Mouse (Mus musculus) kidney, adult 2 months (tissue): Measurements from ENCODE around the gene Slc4a7. TPM values are rescaled to one million over a fixed set of nuclear protein-coding genes. Genes with fewer than 3 reads are reported as not detected.

ENCODE experiments used
- DNase-seq: peaks from one replicate; pipeline ENCODE4 v3.0.0; 2021
- H3K27ac ChIP-seq: fragments of 200-500 bp; 2 replicates; pipeline ENCODE4 v1.5.1; 2012; ENCODE audit warnings: low read depth, low read length, control low read depth, inconsistent platforms; ENCODE audit not compliant: insufficient read depth
- H3K27me3 ChIP-seq: fragments of 200-500 bp; replicated peaks from 2 replicates; pipeline ENCODE4 v1.6.1; 2012; ENCODE audit warnings: mild to moderate bottlenecking, moderate library complexity, low read length, inconsistent platforms; ENCODE audit not compliant: control insufficient read depth, insufficient read depth
- H3K36me3 ChIP-seq: fragments of 200-500 bp; 2 replicates; pipeline ENCODE4 v1.6.1; 2012; ENCODE audit warnings: mild to moderate bottlenecking, moderate library complexity, low read length, inconsistent platforms; ENCODE audit not compliant: control insufficient read depth, insufficient read depth
- H3K4me1 ChIP-seq: fragments of 200-500 bp; 2 replicates; pipeline ENCODE4 v1.6.1; 2011; ENCODE audit warnings: low read length; ENCODE audit not compliant: control insufficient read depth, insufficient read depth
- H3K4me3 ChIP-seq: fragments of 200-500 bp; 2 replicates; pipeline ENCODE4 v1.5.1; 2011; ENCODE audit warnings: mild to moderate bottlenecking, low read depth, low read length, control low read depth; ENCODE audit not compliant: insufficient read depth
- CTCF ChIP-seq: fragments of 200-500 bp; conservative IDR thresholded peaks from 2 replicates; pipeline ENCODE4 v1.5.1; 2011; ENCODE audit warnings: low read depth, mild to moderate bottlenecking, control low read depth, low read length, moderate library complexity, mixed read lengths; ENCODE audit not compliant: insufficient read depth, insufficient read length
- POLR2A ChIP-seq: fragments of 200-500 bp; IDR thresholded peaks from one replicate; pipeline ENCODE4 v1.6.1; 2011; ENCODE audit warnings: low read depth, low read length, control low read depth
- WGBS: fragments of 180-500 bp; shearing (Covaris S2); methylation state at CpG from one replicate; pipeline ENCODE4 v1.1.7; 2018; 5-methylcytosine and 5-hydroxymethylcytosine counted together
- polyA plus RNA-seq: library from polyadenylated mRNA; depleted of rRNA; stranded (reverse); fragments of >200 nt; gene quantifications from 2 replicates; pipeline ENCODE4 v1.2.3, GENCODE M21; 2012; rRNA removed

Slc4a7 gene
- polyA plus RNA-seq: 1.5 and 2.2 TPM in 2 replicates

GRCm38 (mm10) chr14:14701710-14702329 is at the start of gene Slc4a7:
TSS of gene Slc4a7 (plus strand) at chr14:14702279.
- peaks cover 4% of the 10 kb centered on the region; the same call in 1 of the 2 replicates for H3K4me1 ChIP-seq
- H3K36me3 ChIP-seq: no peaks in the 10 kb centered on the region
- peak within 1 kb of the TSS; percentile 89 for H3K4me3 ChIP-seq
- TF ChIP-seq CTCF: no peak
- TF ChIP-seq POLR2A: no peak
- no peaks in the 10 kb centered on the region for H3K27me3 ChIP-seq
- H3K27ac ChIP-seq: peak within 1 kb of the TSS; percentile 61
- WGBS: 94% methylated on average over 5 of the region's 5 CpGs
- DNase-seq: no peak

- TF ChIP-seq CTCF: no peak
- no peak for TF ChIP-seq POLR2A
- Histone ChIP-seq H3K27ac (no peak overlapping the region), H3K4me3 (no peak overlapping the region), H3K36me3 (no peaks in the 10 kb centered on the region), H3K27me3 (no peaks in the 10 kb centered on the region), H3K4me1 (no peaks in the 10 kb centered on the region)
- no peak for DNase-seq
- 88% methylated on average over 1 of the region's 1 CpGs for WGBS
Measured at GRCm38 (mm10) chr14:14670597-14670996, 31.5 kb upstream of the Slc4a7 start.

GRCm38 (mm10) chr14:14681611-14682010 is 20.5 kb upstream of the Slc4a7 start:
- Histone ChIP-seq H3K27me3 (no peaks in the 10 kb centered on the region), H3K27ac (no peak overlapping the region), H3K4me3 (no peak overlapping the region), H3K36me3 (no peaks in the 10 kb centered on the region), H3K4me1 (no peaks in the 10 kb centered on the region)
- 58% methylated on average over 4 of the region's 4 CpGs for WGBS
- DNase-seq: no peak
- no peak for TF ChIP-seq CTCF
- TF ChIP-seq POLR2A: no peak

- DNase-seq: no peak
- Histone ChIP-seq H3K4me3 (no peak overlapping the region), H3K36me3 (no peaks in the 10 kb centered on the region), H3K27ac (no peak overlapping the region), H3K27me3 (no peaks in the 10 kb centered on the region), H3K4me1 (no peaks in the 10 kb centered on the region)
- TF ChIP-seq POLR2A (no peak), CTCF (no peak)
- 80% methylated on average over 4 of the region's 4 CpGs for WGBS
Measured at GRCm38 (mm10) chr14:14684771-14685170, 17.3 kb upstream of the Slc4a7 start.

- no peak for TF ChIP-seq POLR2A
- no peak for TF ChIP-seq CTCF
- 27% methylated on average over 7 of the region's 7 CpGs for WGBS
- H3K36me3 ChIP-seq: no peaks in the 10 kb centered on the region
- no peaks in the 10 kb centered on the region for H3K4me1 ChIP-seq
- no peak overlapping the region for H3K27ac ChIP-seq
- DNase-seq: peak; percentile 5
- H3K4me3 ChIP-seq: no peak overlapping the region
- H3K27me3 ChIP-seq: no peaks in the 10 kb centered on the region
Measured at GRCm38 (mm10) chr14:14686101-14686551, 16.0 kb upstream of the Slc4a7 start.

GRCm38 (mm10) chr14:14687258-14687890 is 14.7 kb upstream of the Slc4a7 start:
- DNase-seq: no peak
- no peaks in the 10 kb centered on the region for H3K4me1 ChIP-seq
- H3K36me3 ChIP-seq: no peaks in the 10 kb centered on the region
- no peak overlapping the region for H3K4me3 ChIP-seq
- H3K27ac ChIP-seq: no peak overlapping the region
- H3K27me3 ChIP-seq: no peaks in the 10 kb centered on the region
- 66% methylated on average over 7 of the region's 7 CpGs for WGBS
- no peak for TF ChIP-seq CTCF
- TF ChIP-seq POLR2A: no peak

GRCm38 (mm10) chr14:14702399-14703345 is 593 bp downstream of the Slc4a7 start:
- TF ChIP-seq CTCF: 0 out of 2 replicates have a peak, but pooled peaks have one; percentile 9
- TF ChIP-seq POLR2A: peak; percentile 86
- Histone ChIP-seq H3K4me3 (peak overlapping the region; percentile 89), H3K36me3 (no peaks in the 10 kb centered on the region), H3K4me1 (peaks cover 4% of the 10 kb centered on the region; the same call in 1 of the 2 replicates), H3K27ac (peak overlapping the region; percentile 61), H3K27me3 (no peaks in the 10 kb centered on the region)
- under 1% methylated on average over 56 of the region's 85 CpGs for whole genome bisulfite sequencing
- DNase-seq: peak; percentile 96
